Mouse (Mus musculus): ENCODE results near the gene Fig4.

Fig4 gene

GRCm38 (mm10) chr10:41260243-41261006 is 42.6 kb downstream of the Fig4 start:
- no peak for DNase-seq (ENCODE audit: low spot score)

DNA sequence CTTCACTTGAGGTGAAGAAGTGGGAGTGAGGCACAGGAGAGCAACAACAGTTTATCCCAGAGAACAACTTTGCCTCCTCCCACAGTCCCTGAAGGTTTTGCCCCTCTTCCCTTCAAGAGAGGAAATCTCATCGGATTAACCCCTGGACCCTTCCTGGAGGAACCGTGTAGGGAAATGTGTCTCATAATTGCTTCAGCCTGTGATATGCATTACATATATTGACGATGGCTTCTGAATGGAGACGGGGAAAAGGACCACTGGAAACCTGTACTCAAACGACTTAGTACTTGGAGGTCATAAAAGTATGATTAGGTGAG is 52.4 kb downstream of the Fig4 start:
- DNase-seq (ENCODE audit: low spot score): no peak

GRCm38 (mm10) chr10:41250045-41250748 is 52.9 kb downstream of the Fig4 start:
- no peak for DNase-seq (ENCODE audit: low spot score)

DNA sequence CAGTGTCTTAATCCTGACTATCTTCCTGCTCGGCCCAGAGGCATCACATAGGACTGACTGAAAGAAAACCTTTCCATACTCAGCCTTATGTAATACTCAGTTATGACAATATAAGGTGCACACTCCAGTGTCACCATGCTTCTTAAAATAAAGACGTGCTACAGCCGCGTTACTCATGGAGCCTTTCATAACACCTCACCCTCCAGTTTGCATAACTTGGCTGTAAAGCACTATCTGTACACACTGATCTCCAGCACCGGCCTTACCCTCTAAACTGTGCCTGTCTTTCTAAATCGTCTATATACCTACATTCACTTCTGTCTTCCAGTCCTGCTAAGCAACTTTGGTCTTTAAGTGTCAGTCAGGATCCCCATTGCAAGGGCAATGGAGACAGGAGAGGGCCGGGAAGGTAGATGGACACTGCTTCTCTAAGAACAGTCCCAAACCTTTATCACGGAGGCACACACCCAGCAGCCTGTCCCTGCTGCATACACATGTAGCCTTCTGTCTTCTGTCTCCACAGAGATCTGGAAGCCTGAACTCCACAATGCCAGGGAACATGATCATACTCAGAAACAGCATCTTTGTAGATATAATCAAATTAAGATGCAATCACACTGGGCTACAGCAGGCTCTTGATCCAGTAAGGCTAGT is 53.9 kb downstream of the Fig4 start:
- no peak for DNase-seq (ENCODE audit: low spot score)

DNA sequence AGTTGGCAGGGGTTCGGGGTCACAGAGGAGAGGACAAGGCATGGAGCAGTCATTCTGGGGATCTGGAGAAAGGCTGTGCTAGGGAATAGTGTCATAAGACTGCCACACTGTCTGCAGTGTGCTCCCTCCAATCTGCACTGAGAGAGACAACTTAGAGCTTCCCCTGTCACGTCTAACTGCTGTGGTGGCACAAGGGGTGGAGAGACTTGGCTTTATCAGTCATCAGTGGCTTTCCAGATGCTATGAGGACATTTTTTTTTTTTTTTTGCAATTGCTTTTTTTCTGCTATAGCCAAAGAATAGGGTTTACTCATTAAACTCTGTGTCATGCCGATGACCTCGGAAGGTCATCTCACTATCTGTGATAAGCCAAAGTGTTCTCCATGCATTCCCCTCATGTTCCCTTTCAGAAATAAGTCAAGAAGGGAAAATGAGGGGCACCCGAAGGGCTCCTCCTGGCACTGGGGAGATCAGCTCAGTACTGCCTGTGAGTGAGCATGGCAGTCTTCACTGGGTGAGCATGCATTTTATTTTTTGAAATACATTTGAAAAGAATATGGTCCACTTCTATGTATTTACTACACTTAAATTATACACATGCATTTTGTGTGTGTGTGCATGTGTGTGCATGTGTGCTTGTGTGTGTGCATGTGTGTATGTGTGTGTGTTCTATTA is 55.1 kb downstream of the Fig4 start:
- no peak for DNase-seq (ENCODE audit: low spot score)

DNA sequence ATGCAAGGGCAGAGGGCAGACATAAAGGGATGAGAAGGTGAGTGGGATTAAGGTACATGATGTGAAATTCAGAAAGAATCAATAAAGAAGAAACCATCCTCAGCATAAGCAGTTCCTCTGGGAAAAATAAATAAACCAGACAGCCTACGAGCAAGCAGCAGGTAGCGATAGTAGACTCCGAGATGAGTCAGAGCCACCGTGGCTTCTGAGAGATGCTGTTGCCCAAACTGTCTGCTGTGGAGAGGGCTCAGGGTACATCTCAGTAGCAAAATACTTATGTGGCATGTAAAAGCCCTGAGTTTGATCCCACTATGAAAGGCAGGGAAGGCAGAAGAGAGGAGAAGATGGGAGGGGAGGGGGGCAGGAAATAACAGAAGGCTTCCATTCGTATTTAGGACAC is 56.9 kb downstream of the Fig4 start:
- no peak for DNase-seq (ENCODE audit: low spot score)

GRCm38 (mm10) chr10:41245477-41245876 is 57.6 kb downstream of the Fig4 start:
- DNase-seq (ENCODE audit: low spot score): no peak

DNA sequence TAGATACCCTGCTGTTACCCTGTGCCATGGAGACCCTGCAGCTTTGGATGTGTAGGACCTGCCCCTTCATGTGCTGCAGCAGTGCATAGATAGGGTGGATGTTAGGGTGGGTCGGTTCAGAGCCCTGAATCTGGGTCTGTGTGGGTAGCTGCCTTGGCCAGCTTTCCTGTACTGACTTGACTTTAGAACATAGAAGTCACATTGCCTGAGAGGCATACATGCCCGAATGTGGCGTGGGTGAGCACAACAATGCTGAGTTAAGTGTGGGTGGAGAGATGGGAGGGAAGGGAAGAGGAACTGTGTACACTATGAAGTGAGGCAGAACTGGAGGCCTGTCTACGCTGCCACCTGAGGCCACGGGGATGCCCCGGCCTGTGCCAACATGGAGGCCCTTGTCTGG is 58.0 kb downstream of the Fig4 start:
- DNase-seq (ENCODE audit: low spot score): no peak

- no peak for DNase-seq (ENCODE audit: low spot score)
These were observed 59.1 kb downstream of the Fig4 start for GRCm38 (mm10) chr10:41243930-41244329.

GRCm38 (mm10) chr10:41241558-41242242 is 61.4 kb downstream of the Fig4 start:
- DNase-seq (ENCODE audit: low spot score): no peak

- DNase-seq (ENCODE audit: low spot score): no peak
These were observed 62.0 kb downstream of the Fig4 start for GRCm38 (mm10) chr10:41241080-41241479.

GRCm38 (mm10) chr10:41236020-41236419 is 67.0 kb downstream of the Fig4 start:
- no peak for DNase-seq (ENCODE audit: low spot score)

GRCm38 (mm10) chr10:41235584-41235983 is 67.5 kb downstream of the Fig4 start:
- no peak for DNase-seq (ENCODE audit: low spot score)

DNA sequence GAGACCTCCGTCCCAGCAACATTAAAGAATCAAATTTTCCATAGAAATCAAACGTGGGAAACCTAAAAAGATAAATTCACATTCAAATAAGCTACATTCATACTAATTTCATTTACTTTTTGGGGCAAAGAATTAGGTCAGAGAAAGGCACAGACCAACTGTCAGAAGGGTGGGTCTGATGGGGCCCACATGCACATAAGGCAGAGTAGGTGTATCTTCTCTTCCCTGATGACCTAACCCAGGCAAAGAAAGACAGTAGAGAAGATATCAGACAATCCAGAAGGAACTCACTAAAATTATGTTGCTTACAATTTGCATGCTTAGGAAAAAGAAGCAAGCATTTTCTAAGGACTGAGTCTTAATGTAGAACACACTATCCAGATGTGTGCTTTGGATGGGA is 67.9 kb downstream of the Fig4 start:
- no peak for DNase-seq (ENCODE audit: low spot score)

DNA sequence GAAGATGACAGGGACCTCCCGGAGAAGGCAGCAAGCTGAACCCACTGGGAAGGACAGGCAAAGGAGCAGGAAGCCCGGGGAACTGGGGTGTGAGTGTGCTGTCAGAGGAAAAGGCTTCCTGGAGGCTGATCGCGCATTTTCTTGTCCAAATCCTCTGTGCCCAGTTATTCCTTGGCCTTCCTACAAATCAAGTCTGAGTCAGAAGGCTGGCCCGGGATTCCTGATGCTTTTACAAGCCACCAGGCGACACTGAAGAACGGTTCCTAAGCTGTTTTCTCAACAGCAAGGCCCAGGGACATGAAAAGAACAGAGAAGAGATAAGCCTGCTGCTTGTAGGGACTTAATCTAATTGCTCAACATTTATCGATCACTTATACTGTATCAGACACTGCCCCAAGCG is 68.5 kb downstream of the Fig4 start:
- DNase-seq (ENCODE audit: low spot score): no peak

DNA sequence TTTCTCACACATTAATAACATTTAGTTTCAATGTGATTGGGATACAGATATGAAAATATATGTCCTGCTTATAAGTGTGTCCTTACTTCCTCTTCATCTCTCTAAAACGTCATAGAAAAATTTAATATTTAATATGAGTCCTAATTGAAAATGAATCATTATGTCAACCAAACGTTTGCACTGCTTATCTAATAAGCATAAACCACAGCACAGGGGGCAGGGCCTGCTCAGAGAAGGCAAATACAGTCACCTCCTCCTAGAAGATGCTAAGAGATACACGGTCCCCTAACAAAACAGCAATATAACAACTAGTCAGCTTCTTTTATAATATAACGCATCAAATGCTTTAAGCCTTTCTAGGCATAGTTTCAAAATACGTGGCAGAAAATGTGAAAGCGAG is 69.9 kb downstream of the Fig4 start:
- DNase-seq (ENCODE audit: low spot score): no peak

GRCm38 (mm10) chr10:41231163-41231835 is 71.8 kb downstream of the Fig4 start:
- no peak for DNase-seq (ENCODE audit: low spot score)

DNA sequence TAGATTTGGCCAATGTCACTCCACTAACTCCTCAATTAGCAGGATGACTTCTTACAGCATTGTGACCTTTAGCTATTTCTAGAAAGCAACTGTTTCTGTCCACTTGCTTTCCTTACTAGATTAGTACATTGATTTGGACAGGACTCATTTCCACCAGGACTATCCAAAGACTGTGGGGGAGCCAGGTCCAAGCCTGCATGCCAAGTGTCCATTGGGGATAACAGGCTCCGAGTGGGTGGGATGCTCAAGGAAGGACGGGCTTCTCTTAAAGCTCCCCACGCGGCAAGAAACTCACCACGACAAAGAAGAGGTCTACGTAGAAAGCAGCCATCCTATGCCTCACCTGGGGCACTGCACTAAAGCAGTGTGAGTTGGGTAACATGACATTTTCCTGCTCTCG is 75.4 kb downstream of the Fig4 start:
- DNase-seq (ENCODE audit: low spot score): no peak

GRCm38 (mm10) chr10:41223499-41223898 is 79.6 kb downstream of the Fig4 start:
- no peak for DNase-seq (ENCODE audit: low spot score)

- DNase-seq (ENCODE audit: low spot score): peak; percentile 18
These were observed 81.9 kb downstream of the Fig4 start for GRCm38 (mm10) chr10:41221204-41221603.

- no peak for DNase-seq (ENCODE audit: low spot score)
These were observed 84.2 kb downstream of the Fig4 start for GRCm38 (mm10) chr10:41218897-41219296.

DNA sequence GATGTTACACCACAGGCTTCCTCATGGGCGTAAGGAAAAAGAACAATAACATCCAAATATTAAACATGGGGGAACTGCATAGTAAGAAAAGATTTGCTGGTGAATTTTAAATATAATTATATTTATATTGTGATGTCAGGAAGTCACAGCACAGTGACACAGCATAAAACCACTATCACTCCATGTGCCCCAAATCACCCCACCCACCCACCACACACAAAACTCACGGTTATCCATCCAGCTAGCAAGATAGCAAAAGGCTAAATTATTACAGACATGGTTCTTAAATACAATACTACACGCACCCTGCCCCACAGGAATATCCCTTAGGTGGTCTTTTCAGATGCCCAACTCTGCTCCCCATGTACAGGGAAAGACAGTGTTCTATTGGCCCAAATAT is 89.0 kb downstream of the Fig4 start:
- no peak for DNase-seq (ENCODE audit: low spot score)
